In the genomic region with DNA sequence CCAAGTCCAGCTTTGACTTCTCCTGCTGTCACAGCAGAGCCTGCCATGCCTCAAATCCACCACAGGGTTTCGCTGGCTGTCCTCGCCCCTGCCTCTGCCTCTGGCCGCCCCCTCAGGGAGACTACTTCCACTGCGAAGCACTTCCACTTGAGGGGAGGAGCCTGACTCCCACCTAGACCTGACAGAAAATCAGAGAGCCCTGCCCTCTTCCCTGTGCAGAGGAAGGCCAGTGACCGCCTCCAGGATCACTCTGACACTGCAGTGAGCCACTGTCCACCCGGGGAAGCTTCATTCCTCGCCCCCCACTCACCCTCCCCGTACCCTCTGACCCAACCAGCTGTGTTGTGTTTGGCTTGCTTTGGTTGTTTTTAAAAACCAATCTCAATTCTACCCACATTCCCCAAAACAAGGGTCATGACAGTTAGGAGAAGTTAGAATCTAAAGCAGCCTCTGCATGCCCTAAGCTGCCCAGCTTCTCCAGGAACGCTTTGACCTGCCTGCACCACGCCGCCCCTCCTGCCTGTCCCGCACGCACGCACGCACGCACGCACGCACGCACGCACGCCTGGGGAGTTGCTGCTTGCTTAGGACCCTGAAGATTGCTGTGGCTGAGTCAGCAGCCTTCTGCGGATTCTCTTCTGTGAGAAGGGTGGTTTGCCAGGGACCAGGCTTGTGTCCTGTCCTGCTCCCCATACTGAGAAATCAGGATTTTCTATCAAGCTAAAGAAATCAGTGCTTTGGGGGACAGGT, we compare ENCODE assay signal across 10 mouse cellular contexts.
DNase-seq lines count a peak whose midpoint lies in the region; ATAC-seq and TF ChIP-seq lines count a peak whose summit lies in the region.
"Had no signal": no experiment of that assay in that cellular context is flagged by ENCODE, and none has a peak within 500 bp of the region (broad histone marks: within the 10 kb centered on the region; RNA-seq: fewer than 3 reads in every experiment).

No protein-coding gene starts in this region.

- H3K9ac ChIP-seq in forebrain, postnatal 0 days: no peak overlapping the region
- H3K9ac ChIP-seq in forebrain, embryonic 14.5 days (ENCODE audit: low read length): no peak overlapping the region
- no peak overlapping the region for H3K9ac ChIP-seq in heart, embryonic 14.5 days (ENCODE audit: low read length)
- no peak overlapping the region for H3K9ac ChIP-seq in liver, embryonic 13.5 days

- H3K4me3 ChIP-seq in forebrain, postnatal 0 days (ENCODE audit: low read depth, low read length): no peak overlapping the region
- H3K4me3 ChIP-seq in forebrain, embryonic 14.5 days (ENCODE audit: low read depth, low read length): no peak overlapping the region
- H3K4me3 ChIP-seq in E14TG2a.4 (replicated peaks; ENCODE audit: low read length): peak overlapping the region; percentile 60
- H3K4me3 ChIP-seq in heart, embryonic 14.5 days (ENCODE audit: control insufficient read depth in 1 of 2, insufficient read depth in 1 of 2, low read depth in 1 of 2, low read length in 2 of 2): no peak overlapping the region
- H3K4me3 ChIP-seq in liver, embryonic 13.5 days (replicated peaks): no peak overlapping the region

- no peak overlapping the region for H3K27ac ChIP-seq in forebrain, postnatal 0 days (ENCODE audit: low read depth, low read length)
- H3K27ac ChIP-seq in forebrain, embryonic 14.5 days (ENCODE audit: low read depth, low read length): no peak overlapping the region
- no peak overlapping the region for H3K27ac ChIP-seq in heart, embryonic 14.5 days (replicated peaks in 1 of 2; ENCODE audit: control insufficient read depth in 1 of 2, insufficient read depth in 1 of 2, low read depth in 2 of 2, low read length in 2 of 2)
- peak overlapping the region; percentile 86; the same call in 1 of the 2 replicates for H3K27ac ChIP-seq in liver, embryonic 13.5 days

- peak; percentile 41 for TF ChIP-seq CTCF in forebrain, postnatal 0 days (IDR thresholded peaks at IDR 0.05; ENCODE audit: low read depth)
- TF ChIP-seq CTCF in E14TG2a.4 (conservative IDR thresholded peaks at IDR 0.05; ENCODE audit: low read length): 0 out of 2 replicates have a peak, but pooled peaks have one; percentile 16

- no peaks in the 10 kb centered on the region for H3K9me3 ChIP-seq in forebrain, postnatal 0 days (ENCODE audit: low read length)
- no peaks in the 10 kb centered on the region for H3K9me3 ChIP-seq in forebrain, embryonic 14.5 days (replicated peaks; ENCODE audit: control insufficient read depth, low read length)
- H3K9me3 ChIP-seq in E14TG2a.4 (ENCODE audit: low read length): no peaks in the 10 kb centered on the region
- no peaks in the 10 kb centered on the region for H3K9me3 ChIP-seq in heart, embryonic 14.5 days (ENCODE audit: control insufficient read depth, low read length)
- H3K9me3 ChIP-seq in liver, embryonic 13.5 days (replicated peaks): no peaks in the 10 kb centered on the region

- 67% methylated on average over 22 of the region's 22 CpGs for WGBS in forebrain, postnatal 0 days
- WGBS in forebrain, embryonic 14.5 days: 62% methylated on average over 22 of the region's 22 CpGs
- WGBS in heart, embryonic 14.5 days: 70% methylated on average over 22 of the region's 22 CpGs
- 85% methylated on average over 22 of the region's 22 CpGs for WGBS in liver, embryonic 13.5 days (ENCODE audit: insufficient replicate concordance)

- no peaks in the 10 kb centered on the region for H3K27me3 ChIP-seq in forebrain, postnatal 0 days (ENCODE audit: insufficient read depth, low read length)
- H3K27me3 ChIP-seq in forebrain, embryonic 14.5 days (replicated peaks; ENCODE audit: control insufficient read depth, insufficient read depth, low read length): no peaks in the 10 kb centered on the region
- H3K27me3 ChIP-seq in E14TG2a.4 (ENCODE audit: insufficient read depth, low read length): no peaks in the 10 kb centered on the region
- no peaks in the 10 kb centered on the region for H3K27me3 ChIP-seq in heart, embryonic 14.5 days (ENCODE audit: control insufficient read depth, insufficient read depth, low read length)
- no peaks in the 10 kb centered on the region for H3K27me3 ChIP-seq in liver, embryonic 13.5 days

- no peak for ATAC-seq in forebrain, postnatal 0 days
- no peak for ATAC-seq in forebrain, embryonic 14.5 days
- 0 out of 2 replicates have a peak, but pooled peaks have one; percentile 28 for ATAC-seq in heart, embryonic 14.5 days (ENCODE audit: insufficient number of reproducible peaks, insufficient read depth, low FRiP score, low read depth)
- ATAC-seq in liver, embryonic 13.5 days (ENCODE audit: low read depth): no peak

- DNase-seq in forebrain, postnatal 0 days: no peak
- no peak for DNase-seq in forebrain, embryonic 14.5 days (ENCODE audit: low spot score)
- DNase-seq in liver, embryonic 13.5 days: no peak
- no peak for DNase-seq in yolk sac, embryonic 10.5 days (ENCODE audit: low spot score)
- DNase-seq in left cerebral cortex, adult 11 months (ENCODE audit: low spot score): no peak
- no peak for DNase-seq in layer of hippocampus, adult 8-10 months (ENCODE audit: low spot score in 2 of 2)
- DNase-seq: gastrocnemius, postnatal 14 days; thymus, postnatal 14 days had no signal

- H3K4me1 ChIP-seq in forebrain, postnatal 0 days (ENCODE audit: insufficient read depth): no peaks in the 10 kb centered on the region
- H3K4me1 ChIP-seq in forebrain, embryonic 14.5 days (ENCODE audit: control insufficient read depth, insufficient read depth, low read length): peaks cover 9% of the 10 kb centered on the region
- H3K4me1 ChIP-seq in E14TG2a.4 (replicated peaks; ENCODE audit: low read depth, low read length): peaks cover 65% of the 10 kb centered on the region
- peaks cover 11 to 32% of the 10 kb centered on the region in 2 experiments for H3K4me1 ChIP-seq in heart, embryonic 14.5 days (ENCODE audit: control insufficient read depth in 2 of 2, insufficient read depth in 2 of 2, low read length in 2 of 2)
- H3K4me1 ChIP-seq in liver, embryonic 13.5 days (replicated peaks): peaks cover 60% of the 10 kb centered on the region

- H3K4me2 ChIP-seq in forebrain, postnatal 0 days (ENCODE audit: low read depth): no peak overlapping the region
- H3K4me2 ChIP-seq in forebrain, embryonic 14.5 days (ENCODE audit: low read length): no peak overlapping the region
- H3K4me2 ChIP-seq in heart, embryonic 14.5 days (ENCODE audit: low read length): no peak overlapping the region
- H3K4me2 ChIP-seq in liver, embryonic 13.5 days: no peak overlapping the region

- H3K36me3 ChIP-seq in forebrain, postnatal 0 days (ENCODE audit: insufficient read depth): no peaks in the 10 kb centered on the region; the same call in 1 of the 2 replicates
- peaks cover 34% of the 10 kb centered on the region for H3K36me3 ChIP-seq in forebrain, embryonic 14.5 days (ENCODE audit: control insufficient read depth, insufficient read depth, low read length)
- H3K36me3 ChIP-seq in E14TG2a.4 (ENCODE audit: insufficient read depth, low read length): peaks cover 38% of the 10 kb centered on the region
- peaks cover 83% of the 10 kb centered on the region for H3K36me3 ChIP-seq in heart, embryonic 14.5 days (ENCODE audit: control insufficient read depth, insufficient read depth, low read length)
- H3K36me3 ChIP-seq in liver, embryonic 13.5 days: peaks cover 79% of the 10 kb centered on the region
